Mouse (Mus musculus) splenic B cell, adult 2 months (primary cell): Measurements from ENCODE around the gene Vti1a.

Experiments used
- DNase-seq: peaks from one replicate; pipeline ENCODE4 v3.0.0-alpha.2; 2011; ENCODE audit warnings: low read depth, low spot score
- H3K27me3 ChIP-seq: 2 replicates; pipeline ENCODE4 v1.6.1; 2012; ENCODE audit warnings: mild to moderate bottlenecking, low read length, moderate library complexity, mixed read lengths; ENCODE audit not compliant: control insufficient read depth, poor library complexity, insufficient read depth, severe bottlenecking
- H3K36me3 ChIP-seq: 2 replicates; pipeline ENCODE4 v1.6.1; 2012; ENCODE audit warnings: mild to moderate bottlenecking, low read length, moderate library complexity, mixed read lengths; ENCODE audit not compliant: control insufficient read depth, poor library complexity, insufficient read depth, severe bottlenecking

Vti1a gene

DNA sequence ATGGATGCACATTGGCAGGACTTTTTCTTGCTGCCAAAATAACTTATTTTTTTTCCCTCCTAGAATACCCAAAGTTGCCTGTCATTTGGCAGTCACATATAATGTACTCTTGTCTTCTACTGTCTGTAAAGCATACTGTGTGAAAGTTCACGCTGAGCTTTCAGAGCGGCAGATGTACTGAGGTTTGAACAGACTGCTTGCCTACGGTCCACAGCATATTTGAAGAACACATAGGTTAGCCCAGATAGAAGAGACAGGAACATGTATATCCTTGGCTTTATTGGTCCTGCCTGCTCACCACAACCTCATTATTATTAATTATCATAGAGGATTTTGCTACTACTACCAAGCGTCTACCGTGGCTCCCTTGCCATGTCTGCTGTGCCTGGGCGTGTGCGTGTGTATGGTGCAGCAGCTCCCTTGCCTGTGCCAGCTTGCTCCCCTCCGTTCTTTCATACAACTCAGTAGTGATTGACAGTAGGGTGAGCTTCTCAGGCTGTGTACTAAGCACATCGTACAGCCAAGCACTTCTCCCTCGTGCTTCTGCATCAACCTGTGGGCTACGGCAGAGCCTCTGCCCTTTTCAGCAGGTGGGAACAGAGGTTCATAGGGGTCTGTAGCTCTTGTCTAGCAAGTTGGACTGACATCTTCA, 107.1 kb downstream of the Vti1a start:
- DNase-seq: no peak
- H3K27me3 ChIP-seq: no peaks in the 10 kb centered on the region

DNA sequence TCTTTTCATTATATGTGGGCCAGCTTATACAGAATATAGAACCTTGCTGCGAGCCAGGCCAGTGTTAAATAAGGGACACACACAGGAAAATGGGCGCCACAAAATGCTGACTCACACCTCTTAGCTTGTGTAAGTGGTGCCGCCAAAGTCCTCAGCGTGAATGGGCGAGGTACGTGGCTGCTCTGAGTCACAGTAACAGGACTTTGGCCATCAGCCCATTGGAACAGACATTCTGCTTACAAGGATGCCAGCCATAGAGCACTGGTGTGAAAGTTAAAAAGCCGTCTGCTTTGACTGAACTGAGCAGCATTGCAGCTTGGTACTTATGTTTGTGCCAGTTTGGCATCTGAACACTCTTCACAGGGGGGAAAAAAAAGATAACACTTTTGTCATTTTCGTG, 107.9 kb downstream of the Vti1a start:
- no peaks in the 10 kb centered on the region for H3K36me3 ChIP-seq
- DNase-seq: no peak

More for the DNA sequence above, 107.1 kb downstream of the Vti1a start:
- no peaks in the 10 kb centered on the region for H3K36me3 ChIP-seq

DNA sequence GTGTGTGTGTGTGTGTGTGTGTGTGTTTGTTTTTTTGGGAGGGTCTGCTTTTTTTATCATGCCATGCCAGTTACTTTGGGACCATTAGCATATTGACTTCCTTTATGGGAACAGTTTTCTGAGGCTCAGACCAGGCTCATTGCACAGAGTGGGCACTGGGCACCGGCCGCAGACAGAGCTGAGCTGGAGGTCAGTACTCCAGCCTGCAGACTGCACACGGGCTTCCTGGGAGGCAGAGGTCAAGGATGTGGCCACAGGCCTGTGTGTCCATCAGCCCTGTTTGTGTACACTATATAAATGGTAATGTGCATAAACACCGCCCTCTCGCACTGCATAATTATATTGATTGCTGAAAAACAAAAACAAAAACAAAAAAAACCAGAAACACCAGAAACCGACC, 108.4 kb downstream of the Vti1a start:
- no peak for DNase-seq
- no peaks in the 10 kb centered on the region for H3K36me3 ChIP-seq
- H3K27me3 ChIP-seq: no peaks in the 10 kb centered on the region

More for the DNA sequence above, 107.9 kb downstream of the Vti1a start:
- no peaks in the 10 kb centered on the region for H3K27me3 ChIP-seq

DNA sequence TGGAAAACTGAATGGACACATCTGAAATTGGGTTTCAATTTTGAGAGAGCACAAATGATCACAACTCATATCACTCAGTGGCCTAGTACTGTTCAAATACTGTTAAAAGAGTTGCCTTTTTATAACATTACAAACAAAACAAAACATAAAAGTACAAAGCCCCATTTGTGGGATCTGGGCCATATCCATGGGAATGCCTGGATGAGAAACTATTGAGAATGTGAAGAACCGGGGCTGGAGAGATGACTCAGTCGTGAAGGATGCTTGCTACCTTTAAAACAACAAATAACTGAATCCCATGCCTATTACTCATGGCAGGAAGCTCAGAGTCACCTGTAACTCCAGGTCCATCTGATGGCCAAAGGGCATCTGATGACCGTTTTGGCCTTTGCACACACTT, 124.2 kb downstream of the Vti1a start:
- Histone ChIP-seq H3K36me3 (no peaks in the 10 kb centered on the region), H3K27me3 (no peaks in the 10 kb centered on the region)
- DNase-seq: no peak

DNA sequence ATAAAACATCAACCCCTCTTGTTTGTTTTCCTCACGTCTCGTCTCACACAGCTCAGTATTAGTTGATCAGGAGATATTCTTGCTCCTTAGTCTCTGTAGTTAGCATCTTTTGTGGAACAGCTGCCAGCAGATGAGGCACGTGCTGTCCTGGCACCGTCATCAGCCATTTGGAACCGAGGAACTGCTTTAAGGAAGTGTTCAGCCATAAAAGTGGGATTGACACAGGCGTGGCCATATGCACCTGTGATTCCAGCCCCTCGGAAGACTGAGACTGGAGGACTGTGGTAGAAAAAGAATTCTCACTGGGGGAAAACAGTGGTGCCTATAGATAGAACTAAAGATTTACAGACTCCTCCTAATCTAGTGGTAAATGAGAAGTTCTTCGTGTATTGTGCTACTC, 127.5 kb downstream of the Vti1a start:
- Histone ChIP-seq H3K27me3 (no peaks in the 10 kb centered on the region), H3K36me3 (no peaks in the 10 kb centered on the region)
- no peak for DNase-seq

DNA sequence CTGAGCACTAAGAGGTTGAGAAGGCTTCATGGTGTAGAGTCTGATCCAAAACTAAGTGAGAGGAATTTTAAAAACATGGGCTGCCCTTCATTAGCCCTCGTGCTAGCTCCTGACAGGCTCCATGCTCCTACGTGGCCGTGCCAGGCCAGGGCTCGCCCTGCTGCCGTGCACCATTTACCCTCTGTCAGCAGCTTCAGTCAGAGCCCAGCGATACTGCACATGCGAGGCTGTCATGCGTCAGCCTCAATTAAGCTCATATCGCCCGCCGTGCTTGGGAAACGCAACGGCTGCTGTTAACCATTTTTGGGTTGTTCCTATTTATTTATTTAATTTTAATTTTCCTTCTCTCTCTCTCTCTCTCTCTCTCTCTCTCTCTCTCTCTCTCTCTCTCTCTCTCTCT, 133.0 kb downstream of the Vti1a start:
- no peak for DNase-seq
- H3K36me3 ChIP-seq: no peaks in the 10 kb centered on the region
- H3K27me3 ChIP-seq: no peaks in the 10 kb centered on the region

DNA sequence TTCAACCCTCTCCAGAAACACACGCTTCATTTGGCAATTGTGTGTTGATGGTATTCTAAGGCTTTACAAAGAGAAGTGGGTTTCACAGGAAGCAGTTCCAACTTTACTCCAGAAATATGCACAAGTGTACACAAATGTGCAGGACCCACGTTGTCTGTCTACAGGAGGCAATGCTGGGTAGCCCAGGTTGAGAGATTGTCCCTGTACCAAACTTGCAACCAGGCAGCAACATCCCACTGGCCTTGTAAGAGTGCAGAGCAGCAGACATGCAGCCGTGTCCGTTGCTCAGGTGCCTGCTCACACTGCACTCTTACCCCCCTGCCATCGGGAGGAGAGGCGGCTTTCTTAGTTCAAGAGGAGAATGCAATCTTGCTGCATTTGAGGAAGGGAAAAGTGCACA, 133.4 kb downstream of the Vti1a start:
- Histone ChIP-seq H3K36me3 (no peaks in the 10 kb centered on the region), H3K27me3 (no peaks in the 10 kb centered on the region)
- DNase-seq: no peak

DNA sequence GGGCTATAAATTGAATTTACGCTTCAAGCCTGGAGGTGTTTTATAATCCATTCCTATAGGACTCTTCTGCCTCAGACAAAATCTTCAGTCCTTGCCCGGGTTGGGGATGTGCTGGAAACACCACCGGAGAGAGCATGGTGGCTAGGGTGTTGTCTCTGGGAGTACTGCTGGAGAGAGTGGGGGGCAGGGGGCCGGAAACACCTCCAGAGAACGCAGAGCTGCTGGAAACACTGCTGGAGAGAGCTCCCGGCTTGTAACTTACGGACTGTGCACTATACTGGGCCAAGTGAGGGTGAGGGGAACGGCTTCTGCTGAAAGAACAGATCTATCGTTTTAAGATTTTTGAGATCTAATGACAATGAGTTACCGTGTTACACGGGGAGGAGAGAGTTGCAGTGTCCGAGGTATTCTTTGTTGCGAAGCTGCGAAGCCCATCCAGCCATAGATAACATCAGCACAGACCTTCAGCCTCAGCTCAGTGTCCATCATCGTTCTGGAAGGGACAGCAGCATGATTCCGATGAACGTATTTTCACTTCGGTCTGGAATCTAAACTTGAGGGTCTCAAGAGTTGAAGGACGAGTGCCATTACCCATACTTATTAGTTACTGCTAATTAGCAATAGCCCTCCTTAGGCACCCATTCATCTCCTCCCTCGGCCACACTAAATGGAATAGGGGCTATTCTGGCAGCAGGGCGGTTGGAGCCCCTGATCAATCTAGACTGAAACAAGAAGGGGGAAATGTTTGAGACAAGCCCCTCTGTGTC, 140.4 kb downstream of the Vti1a start:
- H3K27me3 ChIP-seq: no peaks in the 10 kb centered on the region
- no peak for DNase-seq
- no peaks in the 10 kb centered on the region for H3K36me3 ChIP-seq

DNA sequence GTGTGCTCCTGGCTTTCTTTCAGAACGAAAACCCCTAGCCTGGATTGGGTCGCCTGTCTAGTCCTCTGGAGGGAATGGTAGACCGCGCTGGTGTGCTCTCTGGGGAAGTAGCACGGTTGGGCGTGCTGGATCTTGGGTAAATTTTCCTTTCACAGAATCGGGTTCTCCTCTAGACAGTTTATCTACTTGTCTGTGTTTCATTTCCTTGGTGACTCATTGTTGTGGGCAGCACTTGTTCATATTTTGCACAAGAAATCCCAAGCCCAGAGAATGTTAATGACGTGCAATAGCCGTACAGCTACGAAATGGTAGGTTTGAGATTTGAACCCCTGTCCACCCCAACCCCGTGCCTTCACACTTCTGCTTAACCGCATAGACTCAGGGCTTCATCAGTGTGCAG, 145.9 kb downstream of the Vti1a start:
- H3K36me3 ChIP-seq: no peaks in the 10 kb centered on the region
- DNase-seq: no peak
- no peaks in the 10 kb centered on the region for H3K27me3 ChIP-seq

DNA sequence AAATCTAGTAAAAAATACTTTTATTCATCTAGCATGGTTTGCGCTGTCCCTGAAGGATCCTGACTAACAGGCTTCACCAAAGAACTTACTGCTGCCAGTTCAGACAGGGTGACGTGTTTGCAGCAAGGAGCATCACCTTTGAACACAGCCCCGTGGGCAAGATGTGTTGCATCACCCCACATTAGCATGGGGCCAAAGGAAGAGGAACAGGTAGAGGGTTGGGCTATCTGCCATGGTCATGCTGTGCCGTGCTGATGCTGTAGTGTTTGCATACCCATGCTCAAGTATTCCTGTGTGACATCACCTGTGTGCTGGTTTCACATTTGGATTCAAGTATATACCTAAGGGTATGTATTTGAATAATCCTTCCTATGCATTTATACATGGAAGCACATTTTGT, 147.6 kb downstream of the Vti1a start:
- H3K27me3 ChIP-seq: no peaks in the 10 kb centered on the region
- no peaks in the 10 kb centered on the region for H3K36me3 ChIP-seq
- DNase-seq: no peak

DNA sequence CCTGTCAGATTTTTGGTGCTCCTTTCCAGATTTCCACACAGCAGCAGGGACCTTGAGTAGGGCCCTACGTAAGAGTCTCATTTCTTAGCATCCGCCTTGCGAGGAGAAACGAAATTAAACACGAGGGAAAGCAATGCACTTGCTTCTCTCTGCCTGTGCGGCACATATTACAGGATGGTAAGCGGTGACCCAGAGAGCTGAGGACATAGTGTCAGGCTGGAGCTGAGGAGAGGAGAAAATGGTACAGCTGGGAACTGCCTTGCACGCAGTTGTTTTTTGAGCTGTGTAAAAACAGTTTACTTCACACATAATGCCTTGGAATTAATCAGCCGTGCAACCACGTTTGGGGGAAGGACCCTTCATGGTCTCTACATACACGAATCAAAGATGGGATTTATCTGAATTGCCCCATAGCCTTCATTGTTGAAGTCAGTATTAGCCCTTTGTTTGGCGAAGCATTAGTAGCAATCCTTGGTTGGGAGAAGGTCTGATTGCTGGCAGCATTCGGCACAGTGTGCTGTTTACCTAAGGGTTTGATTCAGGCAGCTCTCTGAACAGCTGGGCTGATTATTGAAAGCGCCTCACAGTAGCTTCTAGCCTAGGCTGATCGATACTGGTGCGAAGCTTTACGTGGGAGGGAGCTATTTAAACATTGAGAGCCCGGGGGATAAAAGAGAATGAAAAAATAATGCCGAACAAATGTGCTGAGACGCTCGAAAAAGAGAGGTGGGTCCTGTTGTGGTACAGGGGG, 153.4 kb downstream of the Vti1a start:
- no peaks in the 10 kb centered on the region for H3K27me3 ChIP-seq
- no peak for DNase-seq

DNA sequence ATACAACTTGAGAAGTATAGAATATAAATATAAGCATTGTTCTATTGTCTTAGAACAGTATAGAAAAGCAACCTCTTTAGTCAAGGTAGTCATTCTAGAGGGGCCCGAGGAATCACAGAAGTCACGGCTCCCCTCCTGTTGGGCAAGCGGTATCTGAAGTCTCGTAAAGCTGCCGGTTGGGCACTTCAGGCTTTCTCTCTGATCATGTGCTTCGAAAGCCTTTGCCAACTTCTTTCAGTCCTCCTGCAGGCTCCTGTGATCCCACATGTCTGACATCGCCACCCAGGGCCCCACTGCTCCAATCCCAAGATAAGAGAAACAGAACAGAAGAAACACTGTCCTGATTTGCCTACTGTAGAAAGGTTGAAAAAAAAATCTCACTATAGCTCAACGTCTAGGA, 156.5 kb downstream of the Vti1a start:
- no peak for DNase-seq
- no peaks in the 10 kb centered on the region for H3K27me3 ChIP-seq

More for the DNA sequence above, 153.4 kb downstream of the Vti1a start:
- no peaks in the 10 kb centered on the region; the same call in 1 of the 2 replicates for H3K36me3 ChIP-seq

DNA sequence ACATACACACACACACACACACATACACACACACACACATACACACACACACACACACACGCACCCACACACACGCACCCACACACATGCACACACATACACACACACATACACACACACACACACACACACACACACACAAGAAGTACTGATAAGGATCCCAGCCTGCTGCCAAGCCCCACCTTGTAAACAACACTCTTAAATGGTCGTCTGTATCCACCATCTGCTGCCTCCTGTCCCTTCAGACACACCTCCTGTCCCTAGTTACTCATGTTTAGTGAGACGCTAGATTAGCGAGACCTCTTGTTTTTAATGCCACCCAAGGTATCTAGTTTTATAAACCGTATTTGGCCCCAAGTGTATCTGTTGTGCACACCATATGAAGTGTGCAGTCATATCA, 158.1 kb downstream of the Vti1a start:
- Histone ChIP-seq H3K27me3 (no peaks in the 10 kb centered on the region), H3K36me3 (no peaks in the 10 kb centered on the region; the same call in 1 of the 2 replicates)
- DNase-seq: no peak

More for the DNA sequence above, 156.5 kb downstream of the Vti1a start:
- H3K36me3 ChIP-seq: no peaks in the 10 kb centered on the region; the same call in 1 of the 2 replicates

DNA sequence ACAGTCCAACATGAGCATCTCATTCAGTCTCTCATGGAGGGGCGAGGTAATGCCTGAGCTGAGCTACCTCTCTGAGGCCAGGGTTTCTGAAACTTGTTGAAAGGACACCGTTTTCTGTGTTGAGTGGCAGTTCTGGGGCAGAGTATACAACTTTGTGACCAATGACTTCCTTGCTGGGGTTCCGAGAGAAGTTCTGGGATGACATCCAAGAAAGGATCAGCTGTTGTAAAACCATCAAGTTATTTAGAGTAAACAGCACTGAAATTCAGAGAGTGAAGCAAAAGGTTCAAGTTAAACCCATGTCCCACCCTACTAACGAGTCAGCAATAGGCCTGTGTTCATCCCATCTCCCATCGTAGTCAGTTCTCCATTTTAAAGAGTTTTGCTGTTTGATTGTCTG, 164.4 kb downstream of the Vti1a start:
- no peak for DNase-seq
- Histone ChIP-seq H3K36me3 (no peaks in the 10 kb centered on the region), H3K27me3 (no peaks in the 10 kb centered on the region)

DNA sequence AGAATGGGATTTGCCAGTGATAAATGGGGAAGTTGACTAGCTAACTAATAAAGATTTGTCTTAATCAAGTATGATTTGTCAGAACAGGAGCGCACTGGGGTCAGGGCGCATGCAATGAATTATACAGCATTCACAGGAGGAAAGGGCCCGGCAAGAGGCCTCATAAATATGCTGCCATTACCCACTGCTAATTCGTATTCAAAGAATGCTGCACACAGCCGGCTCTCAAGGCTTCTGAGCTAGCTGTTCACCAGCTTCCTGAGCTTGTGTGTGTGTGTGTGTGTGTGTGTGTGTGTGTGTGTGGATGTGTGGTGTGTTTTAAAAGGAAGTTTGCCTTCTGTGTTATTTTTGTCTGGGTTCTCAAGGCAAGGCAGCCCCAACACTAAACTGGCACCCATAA, 165.2 kb downstream of the Vti1a start:
- Histone ChIP-seq H3K27me3 (no peaks in the 10 kb centered on the region), H3K36me3 (no peaks in the 10 kb centered on the region)
- no peak for DNase-seq
